Mouse (Mus musculus): ENCODE results near the gene Rsc1a1.

DNA sequence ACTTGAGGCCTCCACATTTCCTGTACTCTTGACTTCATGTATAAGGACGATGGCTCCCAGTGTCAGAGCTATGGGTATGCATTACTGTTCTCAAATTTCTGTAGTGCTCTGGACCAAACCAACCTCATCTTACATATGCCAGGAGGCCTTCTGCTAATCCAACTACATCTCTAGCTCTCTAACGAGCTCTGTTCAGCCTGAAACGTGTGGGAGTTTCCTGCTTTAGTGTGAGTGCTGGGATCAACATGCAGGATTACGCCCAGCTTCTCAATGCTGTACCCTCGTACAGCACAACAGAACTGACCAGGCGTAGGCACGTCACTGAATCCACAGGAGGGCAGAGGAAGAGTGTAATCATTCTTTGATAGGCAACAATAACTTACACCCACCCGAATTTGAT lies 1.1 kb upstream of the Rsc1a1 start:
- TF ChIP-seq CTCF (IDR thresholded peaks at IDR 0.05; ENCODE audit: low read depth, low read length) (no peak), POLR2A (IDR thresholded peaks at IDR 0.05; ENCODE audit: borderline replicate concordance, low read depth, low read length) (no peak)
